Mouse (Mus musculus): Measurements from ENCODE around the gene Gtf2ird2. TPM values are rescaled to one million over a fixed set of nuclear protein-coding genes. Genes with fewer than 3 reads are reported as not detected.

Gene Gtf2ird2
- polyA plus RNA-seq, 1 experiment: 2.6 TPM

DNA sequence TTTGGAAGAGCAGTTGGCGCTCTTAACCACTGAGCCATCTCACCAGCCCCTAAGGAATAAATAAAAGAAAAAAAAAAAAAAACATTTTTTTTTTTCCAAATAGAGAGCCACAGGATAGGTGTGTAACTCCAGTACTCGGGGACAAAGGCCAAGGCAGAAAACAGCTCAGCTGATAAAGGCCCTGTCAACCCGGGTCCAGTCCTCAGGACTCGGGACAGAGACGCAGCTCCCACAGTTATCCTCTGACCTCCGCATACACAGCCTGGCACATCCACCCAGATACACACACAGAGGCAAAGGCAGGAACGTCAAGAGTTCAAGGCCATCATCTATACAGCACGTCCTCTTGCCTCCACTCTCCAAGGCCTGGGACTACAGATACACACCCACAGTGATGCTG is 13.7 kb upstream of the Gtf2ird2 start:
- no peaks in the 10 kb centered on the region for H3K4me1 ChIP-seq (ENCODE audit: control insufficient read depth, insufficient read depth, insufficient read length, low read length)
- no peak overlapping the region for H3K4me3 ChIP-seq (ENCODE audit: insufficient read depth, low read depth, low read length)
- H3K27ac ChIP-seq (replicated peaks; ENCODE audit: low read depth, low read length): no peak overlapping the region

DNA sequence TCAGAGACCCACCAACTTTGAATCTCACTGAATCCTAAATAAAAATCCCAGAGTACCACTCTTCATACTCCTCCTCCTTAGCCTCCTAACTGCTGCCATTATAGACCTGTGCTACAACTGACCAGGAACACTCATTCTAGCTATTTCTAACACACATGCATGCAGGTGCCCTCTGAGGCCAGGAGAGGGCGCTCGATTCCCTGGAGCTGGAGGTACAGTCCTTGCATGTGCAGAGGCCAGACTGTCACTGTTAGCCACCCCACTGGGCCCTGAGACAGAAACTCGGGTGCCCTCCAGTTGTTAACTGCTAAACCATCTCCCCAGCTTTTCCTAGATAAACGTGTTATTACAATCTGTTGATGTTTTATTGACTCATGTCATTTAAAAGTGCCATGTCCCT is 10.6 kb upstream of the Gtf2ird2 start:
- Histone ChIP-seq H3K4me3 (ENCODE audit: insufficient read depth, low read depth, low read length) (no peak overlapping the region), H3K27ac (replicated peaks; ENCODE audit: low read depth, low read length) (no peak overlapping the region), H3K4me1 (ENCODE audit: control insufficient read depth, insufficient read depth, insufficient read length, low read length) (no peaks in the 10 kb centered on the region)

DNA sequence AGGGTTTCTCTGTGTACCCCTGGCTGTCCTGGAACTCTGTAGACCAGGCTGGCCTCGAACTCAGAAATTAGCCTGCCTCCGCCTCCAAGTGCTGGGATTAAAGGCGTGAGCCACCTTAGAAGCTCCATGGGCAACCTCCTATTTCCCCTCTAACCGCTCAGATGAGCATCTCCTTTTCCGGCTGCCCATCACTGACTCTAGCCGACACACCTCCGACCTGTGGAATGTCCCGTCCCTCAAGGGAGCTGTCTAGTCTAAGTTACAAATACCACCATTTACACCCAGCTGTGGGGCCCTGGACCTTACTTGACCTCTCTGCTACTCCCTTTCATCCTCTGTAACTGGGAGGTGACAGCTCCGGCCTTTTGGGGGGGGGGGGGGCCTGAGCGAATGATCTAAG is 8.1 kb upstream of the Gtf2ird2 start:
- peak overlapping the region; percentile 84 for H3K4me3 ChIP-seq (ENCODE audit: insufficient read depth, low read depth, low read length)
- H3K4me1 ChIP-seq (ENCODE audit: control insufficient read depth, insufficient read depth, insufficient read length, low read length): no peaks in the 10 kb centered on the region
- peak overlapping the region; percentile 68 for H3K27ac ChIP-seq (replicated peaks; ENCODE audit: low read depth, low read length)

DNA sequence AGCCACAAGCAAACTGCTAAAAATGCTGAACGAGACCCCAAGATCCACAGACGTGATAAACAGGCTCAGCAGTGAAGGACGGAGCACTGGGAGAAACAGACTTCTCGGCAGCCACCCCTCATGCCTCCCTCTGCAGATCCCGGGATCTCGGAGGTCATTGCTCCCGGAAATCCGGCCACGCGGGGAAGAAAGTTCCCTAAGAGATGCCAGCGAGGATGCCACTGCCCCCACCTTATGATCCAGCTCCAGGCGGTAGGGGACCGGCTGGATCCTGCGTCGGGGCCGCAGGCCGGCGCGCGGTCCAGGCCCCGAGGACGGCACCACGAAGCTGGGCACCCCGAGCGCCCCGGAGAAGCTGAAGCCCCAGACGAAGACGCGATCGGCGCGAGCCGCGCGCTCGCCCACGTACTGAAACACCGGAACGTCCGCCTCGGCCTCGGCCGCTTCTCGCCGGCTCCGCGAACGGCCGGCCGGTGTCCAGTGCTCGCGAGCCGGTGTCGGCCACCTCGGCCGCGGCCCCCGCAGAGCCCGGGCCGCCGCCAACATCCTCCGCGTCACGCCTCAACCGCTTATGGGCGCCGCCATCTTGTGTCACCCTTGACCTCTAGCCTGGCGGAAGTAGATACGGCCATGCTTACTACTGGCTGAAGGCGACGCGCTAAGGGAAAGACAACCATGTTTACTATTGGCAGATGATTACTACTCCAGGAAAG is 7.5 kb upstream of the Gtf2ird2 start, which contains the start of gene Rcc1l:
TSS of gene Rcc1l (minus strand) at position 606 of the 713 bp plus-strand sequence.
- Histone ChIP-seq H3K27ac (replicated peaks; ENCODE audit: low read depth, low read length) (peak within 1 kb of the TSS; percentile 68), H3K4me3 (ENCODE audit: insufficient read depth, low read depth, low read length) (peak within 1 kb of the TSS; percentile 84), H3K4me1 (ENCODE audit: control insufficient read depth, insufficient read depth, insufficient read length, low read length) (no peaks in the 10 kb centered on the region)

DNA sequence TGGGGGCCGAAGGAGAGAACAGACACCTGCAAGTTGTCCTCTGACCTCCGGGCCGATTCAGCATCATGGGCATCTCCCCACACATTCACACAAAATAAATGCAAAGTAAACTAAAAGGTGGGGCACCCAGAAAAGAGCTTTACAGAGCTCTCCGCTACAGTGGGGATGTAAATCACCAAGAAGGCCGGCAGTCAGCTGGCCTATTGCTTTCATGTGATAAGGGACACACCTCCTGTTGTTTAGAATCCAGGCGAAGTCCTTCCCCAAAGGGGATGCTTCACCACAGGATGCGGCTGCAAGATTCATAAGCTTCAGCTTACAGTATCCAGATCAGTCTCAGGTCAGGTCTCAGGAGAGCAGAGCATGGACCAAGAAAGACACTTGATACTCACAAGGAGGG is 5.3 kb upstream of the Gtf2ird2 start:
- Histone ChIP-seq H3K27ac (replicated peaks; ENCODE audit: low read depth, low read length) (no peak overlapping the region), H3K4me1 (ENCODE audit: control insufficient read depth, insufficient read depth, insufficient read length, low read length) (peaks cover 13% of the 10 kb centered on the region), H3K4me3 (ENCODE audit: insufficient read depth, low read depth, low read length) (no peak overlapping the region)

DNA sequence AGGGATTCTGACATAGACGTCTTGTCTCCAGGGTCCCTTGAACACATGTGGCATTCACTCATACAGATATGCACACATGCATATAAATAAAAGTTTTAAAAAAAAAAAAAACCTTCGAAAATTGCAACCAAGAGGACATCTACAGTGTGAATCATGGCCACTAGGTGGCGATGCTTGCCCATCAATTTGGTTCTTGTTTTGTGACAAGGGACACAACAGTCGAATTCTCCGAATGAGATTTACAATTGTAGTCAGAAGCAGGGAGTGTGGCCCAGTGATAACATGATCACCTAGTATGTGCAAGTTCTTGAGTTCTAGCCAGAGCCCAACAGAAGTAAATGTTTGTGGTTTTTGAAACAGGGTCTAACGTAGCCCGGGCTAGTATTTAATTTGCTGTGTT is 3.9 kb upstream of the Gtf2ird2 start:
- Histone ChIP-seq H3K4me3 (ENCODE audit: insufficient read depth, low read depth, low read length) (no peak overlapping the region), H3K27ac (replicated peaks; ENCODE audit: low read depth, low read length) (no peak overlapping the region), H3K4me1 (ENCODE audit: control insufficient read depth, insufficient read depth, insufficient read length, low read length) (peaks cover 14% of the 10 kb centered on the region)

DNA sequence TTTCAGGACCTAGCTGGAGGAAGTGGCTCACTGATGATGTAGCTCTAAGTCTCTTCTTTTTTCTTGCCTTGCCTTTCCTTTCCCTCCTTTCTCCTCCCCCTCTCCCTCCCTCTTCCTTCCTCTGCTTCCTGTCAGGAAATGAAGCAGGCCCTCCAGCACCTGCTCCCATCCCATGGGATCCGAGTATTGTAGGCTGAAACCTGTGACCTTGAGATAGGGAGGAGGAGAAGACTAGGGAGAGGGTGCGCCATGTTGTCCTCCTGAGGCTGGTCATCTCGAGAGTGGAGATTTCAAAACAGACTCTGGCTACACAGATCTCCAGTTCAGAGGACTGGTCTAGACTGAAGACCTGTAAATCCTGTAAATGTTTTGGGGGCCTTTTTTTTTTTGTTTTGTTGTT is 1.6 kb upstream of the Gtf2ird2 start:
- H3K4me3 ChIP-seq (ENCODE audit: insufficient read depth, low read depth, low read length): no peak overlapping the region
- peaks cover 14% of the 10 kb centered on the region for H3K4me1 ChIP-seq (ENCODE audit: control insufficient read depth, insufficient read depth, insufficient read length, low read length)
- H3K27ac ChIP-seq (replicated peaks; ENCODE audit: low read depth, low read length): peak overlapping the region; percentile 73

DNA sequence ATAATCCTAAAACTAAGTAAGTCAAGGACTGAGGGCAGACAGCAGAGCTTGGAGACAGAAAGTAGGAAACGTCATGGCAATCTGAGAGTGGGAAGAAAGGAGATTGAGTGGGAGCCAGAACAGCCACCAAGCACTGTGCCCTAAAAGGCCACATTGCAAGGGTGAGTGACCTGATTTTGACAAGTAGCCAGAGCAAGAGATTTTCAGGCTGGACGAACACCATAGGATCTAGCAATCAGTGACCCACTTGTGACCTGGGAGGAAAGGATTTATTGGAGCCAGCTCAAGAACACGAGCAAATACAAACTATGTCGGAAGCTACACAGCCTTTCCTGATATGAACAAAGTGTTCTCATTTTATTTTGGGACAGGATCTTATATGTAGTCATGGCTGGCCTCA is 1.1 kb upstream of the Gtf2ird2 start:
- Histone ChIP-seq H3K27ac (replicated peaks; ENCODE audit: low read depth, low read length) (peak overlapping the region; percentile 73), H3K4me1 (ENCODE audit: control insufficient read depth, insufficient read depth, insufficient read length, low read length) (peaks cover 14% of the 10 kb centered on the region), H3K4me3 (ENCODE audit: insufficient read depth, low read depth, low read length) (no peak overlapping the region)

DNA sequence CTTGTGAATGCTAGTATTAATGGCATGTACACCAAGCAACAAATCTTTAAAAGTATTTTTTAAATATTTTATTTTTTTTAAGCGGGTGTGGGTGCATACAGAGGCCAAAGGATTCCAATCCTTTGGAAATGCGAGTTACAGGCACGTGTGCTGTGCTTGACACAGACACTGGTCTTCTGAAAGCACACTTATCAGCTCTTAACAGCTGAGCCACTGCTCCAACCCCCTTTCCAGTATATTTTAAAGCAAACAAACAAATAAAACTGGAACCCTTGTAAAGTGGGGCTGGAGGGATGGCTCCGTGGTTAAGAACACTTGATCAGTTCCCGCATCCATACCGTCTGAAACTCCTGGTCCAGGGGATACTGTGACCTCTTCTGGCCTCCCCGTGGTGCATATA is 657 bp upstream of the Gtf2ird2 start:
- Histone ChIP-seq H3K4me3 (ENCODE audit: insufficient read depth, low read depth, low read length) (peak overlapping the region; percentile 83), H3K27ac (replicated peaks; ENCODE audit: low read depth, low read length) (peak overlapping the region; percentile 46), H3K4me1 (ENCODE audit: control insufficient read depth, insufficient read depth, insufficient read length, low read length) (peaks cover 14% of the 10 kb centered on the region)

DNA sequence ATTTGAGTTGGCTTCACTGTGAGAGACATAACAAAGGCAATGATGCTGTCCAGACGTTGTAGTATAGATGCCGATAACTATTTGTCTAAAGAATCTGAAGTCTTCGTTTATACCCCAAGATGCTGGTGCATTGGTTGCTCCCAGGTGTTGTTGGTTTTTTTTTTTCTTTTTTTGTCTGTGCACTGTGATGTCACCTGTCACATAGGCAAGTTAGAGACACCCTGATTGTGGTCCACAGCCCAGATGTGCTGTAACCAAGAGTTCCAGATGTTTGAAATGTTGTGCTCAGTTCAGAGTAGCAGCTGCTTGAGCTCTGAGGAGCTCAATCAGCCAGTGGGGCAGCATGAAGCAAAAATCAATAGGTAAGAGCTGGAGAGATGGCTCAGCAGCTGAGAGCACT is 2.2 kb downstream of the Gtf2ird2 start:
- no peak overlapping the region for H3K4me3 ChIP-seq (ENCODE audit: insufficient read depth, low read depth, low read length)
- peaks cover 14% of the 10 kb centered on the region for H3K4me1 ChIP-seq (ENCODE audit: control insufficient read depth, insufficient read depth, insufficient read length, low read length)

DNA sequence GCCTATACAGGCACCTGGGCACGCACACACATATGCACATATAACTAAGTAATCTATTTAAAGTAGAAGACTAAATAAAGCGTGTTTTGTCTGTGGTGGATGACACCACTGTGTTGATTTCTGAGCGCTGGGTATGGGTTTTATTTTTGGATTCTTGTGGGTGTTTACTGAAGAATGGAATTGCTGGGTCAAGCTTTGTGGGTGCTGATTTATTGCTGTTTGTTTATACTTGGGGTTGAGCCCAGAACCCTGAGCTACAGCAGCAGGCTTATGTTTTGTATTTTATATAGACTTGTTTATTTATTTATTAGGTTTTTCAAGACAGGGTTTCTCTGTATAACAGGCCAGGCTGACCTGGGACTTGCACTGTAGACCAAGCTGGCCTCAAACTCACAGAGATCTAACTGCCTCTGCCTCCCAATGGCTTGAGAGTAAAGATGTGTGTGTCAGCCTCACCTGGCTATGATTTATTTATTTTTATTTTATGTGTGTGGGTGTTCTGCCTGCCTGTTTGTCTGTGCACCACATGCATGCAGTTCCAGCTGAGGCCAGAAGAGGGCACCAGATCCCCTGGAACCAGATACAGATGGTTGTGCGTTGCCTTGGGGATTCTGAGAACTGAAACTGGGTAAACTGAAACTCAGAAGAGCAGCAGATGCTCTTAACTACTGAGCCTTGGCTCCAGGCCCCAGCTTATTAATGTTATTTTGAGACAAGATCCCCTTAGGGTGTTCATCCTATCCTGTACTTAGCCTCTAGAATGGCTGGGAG is 3.3 kb downstream of the Gtf2ird2 start:
- peaks cover 13% of the 10 kb centered on the region for H3K4me1 ChIP-seq (ENCODE audit: control insufficient read depth, insufficient read depth, insufficient read length, low read length)
- no peak overlapping the region for H3K4me3 ChIP-seq (ENCODE audit: insufficient read depth, low read depth, low read length)
- no peak overlapping the region for H3K27ac ChIP-seq (replicated peaks; ENCODE audit: low read depth, low read length)

More for the DNA sequence above, 2.2 kb downstream of the Gtf2ird2 start:
- no peak overlapping the region for H3K27ac ChIP-seq (replicated peaks; ENCODE audit: low read depth, low read length)

DNA sequence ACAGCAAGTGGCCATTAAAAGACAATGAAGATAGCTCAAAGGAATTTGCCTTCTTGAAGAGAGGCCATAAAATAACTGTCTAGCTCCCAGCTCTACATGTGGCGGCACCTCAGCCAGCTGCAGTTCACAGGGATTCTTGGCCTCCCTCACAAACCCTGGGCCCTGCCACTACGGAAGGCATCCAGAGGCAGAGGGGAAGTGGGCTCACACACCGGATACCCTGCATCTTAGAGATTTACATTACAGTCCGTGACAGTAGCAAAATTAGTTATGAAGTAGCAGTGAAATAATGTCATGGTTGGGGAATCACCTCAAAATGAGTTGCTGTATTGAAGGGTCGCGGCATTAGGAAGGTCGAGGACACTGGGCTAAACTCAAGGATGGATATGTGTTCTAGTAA is 4.8 kb downstream of the Gtf2ird2 start:
- H3K4me3 ChIP-seq (ENCODE audit: insufficient read depth, low read depth, low read length): no peak overlapping the region
- no peak overlapping the region for H3K27ac ChIP-seq (replicated peaks; ENCODE audit: low read depth, low read length)
- peaks cover 1% of the 10 kb centered on the region for H3K4me1 ChIP-seq (ENCODE audit: control insufficient read depth, insufficient read depth, insufficient read length, low read length)

DNA sequence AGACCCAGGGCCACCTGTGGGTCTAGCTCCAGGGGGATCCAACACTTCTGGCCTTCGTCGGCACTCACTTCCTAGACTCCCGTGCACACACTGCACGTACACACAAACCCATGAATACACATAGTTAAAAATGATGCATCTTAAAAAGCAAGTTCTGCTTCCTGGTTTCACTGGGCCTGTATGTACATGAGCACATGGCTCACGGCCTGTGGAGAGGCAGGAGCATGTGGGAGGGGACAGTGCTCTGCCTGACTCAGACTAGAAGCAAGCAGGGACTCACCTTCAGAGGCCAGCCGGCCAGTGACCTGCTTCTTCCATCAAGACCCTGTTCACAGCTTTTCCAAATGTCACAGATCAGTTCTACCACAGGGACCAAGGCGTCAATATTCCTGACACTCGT is 9.8 kb downstream of the Gtf2ird2 start:
- no peaks in the 10 kb centered on the region for H3K4me1 ChIP-seq (ENCODE audit: control insufficient read depth, insufficient read depth, insufficient read length, low read length)
- no peak overlapping the region for H3K27ac ChIP-seq (replicated peaks; ENCODE audit: low read depth, low read length)
- no peak overlapping the region for H3K4me3 ChIP-seq (ENCODE audit: insufficient read depth, low read depth, low read length)

DNA sequence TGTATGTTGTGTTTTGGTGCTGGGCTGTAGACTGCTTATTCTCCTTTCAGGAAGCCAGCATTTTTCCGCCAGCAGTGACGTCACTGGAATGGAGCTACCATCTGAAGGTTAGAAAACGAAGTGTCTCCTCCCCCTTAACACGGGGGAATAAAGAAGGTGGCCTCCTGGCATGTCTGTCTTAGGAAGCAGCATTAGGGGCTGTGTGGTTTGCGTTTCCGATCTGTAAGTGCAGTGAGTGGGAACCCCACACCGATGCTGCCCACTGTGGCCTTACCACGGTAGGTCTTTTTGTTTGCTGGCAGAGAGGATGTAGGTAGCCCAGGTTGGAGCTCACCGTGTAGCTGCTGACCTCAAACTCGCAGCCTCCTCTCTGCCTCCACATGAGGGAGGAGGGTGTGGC is 22.9 kb downstream of the Gtf2ird2 start:
- H3K27ac ChIP-seq (replicated peaks; ENCODE audit: low read depth, low read length): no peak overlapping the region
- no peaks in the 10 kb centered on the region for H3K4me1 ChIP-seq (ENCODE audit: control insufficient read depth, insufficient read depth, insufficient read length, low read length)
- H3K4me3 ChIP-seq (ENCODE audit: insufficient read depth, low read depth, low read length): no peak overlapping the region

DNA sequence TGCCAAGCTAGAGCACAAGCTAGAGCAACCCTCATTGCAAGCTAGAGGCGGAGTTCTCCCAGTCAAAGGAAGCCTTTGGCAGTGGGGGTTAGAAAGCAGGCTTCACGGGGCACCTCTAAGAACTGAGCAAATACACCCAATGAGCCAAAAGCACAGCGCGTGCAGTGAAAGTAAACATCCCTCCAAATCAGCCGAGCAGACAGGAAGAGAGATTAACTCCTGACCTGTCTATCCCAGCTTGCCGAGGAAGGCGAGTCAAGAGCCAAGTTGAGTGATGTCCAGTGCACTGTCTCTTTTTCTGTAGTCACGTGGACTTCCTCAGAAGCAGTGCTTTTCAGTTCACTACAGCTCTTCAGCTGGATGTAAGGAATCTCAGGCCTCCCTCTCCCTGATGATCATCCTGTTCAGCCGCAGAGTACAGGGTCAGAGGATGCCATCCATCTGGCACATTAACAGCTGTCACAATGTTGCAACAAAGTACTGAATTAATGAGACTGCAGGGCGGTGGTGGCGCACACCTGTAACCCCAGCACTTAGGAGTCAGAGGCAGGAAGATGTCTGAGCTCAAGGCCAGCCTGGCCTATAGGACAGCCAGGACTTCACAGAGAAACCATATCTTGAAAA is 26.2 kb downstream of the Gtf2ird2 start:
- Histone ChIP-seq H3K4me1 (ENCODE audit: control insufficient read depth, insufficient read depth, insufficient read length, low read length) (no peaks in the 10 kb centered on the region), H3K4me3 (ENCODE audit: insufficient read depth, low read depth, low read length) (no peak overlapping the region), H3K27ac (replicated peaks; ENCODE audit: low read depth, low read length) (no peak overlapping the region)

Data from brown adipose tissue, adult 24 weeks (tissue).